Mouse (Mus musculus) heart, embryonic 12.5 days (tissue): ENCODE results near the gene 1700037H04Rik. TPM values are rescaled to one million over a fixed set of nuclear protein-coding genes. Genes with fewer than 3 reads are reported as not detected.

ENCODE experiments used
- ATAC-seq: fragments of 200-750 bp; cut with Nextera tagmentation; 2 replicates; pipeline ENCODE4 v1.8.0; 2017; ENCODE audit warnings: moderate TSS enrichment, moderate library complexity; ENCODE audit not compliant: insufficient number of reproducible peaks, low FRiP score
- H3K27ac ChIP-seq: fragments of 300-500 bp; sonication (generic); 2 replicates; pipeline ENCODE4 v1.5.1; 2016; ENCODE audit warnings: mild to moderate bottlenecking, moderate library complexity; ENCODE audit not compliant: poor library complexity, severe bottlenecking
- H3K27me3 ChIP-seq: fragments of 300-500 bp; sonication (generic); replicated peaks from 2 replicates; pipeline ENCODE4 v1.6.1; 2016; ENCODE audit warnings: mild to moderate bottlenecking, moderate library complexity
- H3K36me3 ChIP-seq: fragments of 300-500 bp; sonication (generic); 2 replicates; pipeline ENCODE4 v1.6.1; 2016; ENCODE audit warnings: mild to moderate bottlenecking, moderate library complexity
- H3K4me1 ChIP-seq: fragments of 300-500 bp; sonication (generic); replicated peaks from 2 replicates; pipeline ENCODE4 v1.6.1; 2016; ENCODE audit warnings: mild to moderate bottlenecking
- H3K4me2 ChIP-seq: fragments of 300-500 bp; sonication (generic); 2 replicates; pipeline ENCODE4 v1.6.1; 2016; ENCODE audit warnings: mild to moderate bottlenecking, moderate library complexity
- H3K4me3 ChIP-seq: fragments of 300-500 bp; sonication (generic); 2 replicates; pipeline ENCODE4 v1.5.1; 2016; ENCODE audit warnings: mild to moderate bottlenecking
- H3K9ac ChIP-seq: fragments of 300-500 bp; sonication (generic); 2 replicates; pipeline ENCODE4 v1.6.1; 2016; ENCODE audit warnings: mild to moderate bottlenecking, moderate library complexity
- H3K9me3 ChIP-seq: fragments of 300-500 bp; sonication (generic); replicated peaks from 2 replicates; pipeline ENCODE4 v1.6.1; 2016; ENCODE audit warnings: mild to moderate bottlenecking, moderate library complexity
- WGBS: fragments of 180-500 bp; shearing (Covaris S2); methylation state at CpG from one replicate; pipeline ENCODE4 v1.1.7; 2016; 5-methylcytosine and 5-hydroxymethylcytosine counted together
- polyA plus RNA-seq: library from polyadenylated mRNA; unstranded; fragments of >200 nt; fragmentation: Nextera tagmentation; extraction: Ambion mirVana; gene quantifications from 2 replicates; pipeline ENCODE4 v1.2.1, GENCODE M21; 2016

1700037H04Rik gene
- polyA plus RNA-seq, 1 experiment from 2014 or later: 69.2 TPM

DNA sequence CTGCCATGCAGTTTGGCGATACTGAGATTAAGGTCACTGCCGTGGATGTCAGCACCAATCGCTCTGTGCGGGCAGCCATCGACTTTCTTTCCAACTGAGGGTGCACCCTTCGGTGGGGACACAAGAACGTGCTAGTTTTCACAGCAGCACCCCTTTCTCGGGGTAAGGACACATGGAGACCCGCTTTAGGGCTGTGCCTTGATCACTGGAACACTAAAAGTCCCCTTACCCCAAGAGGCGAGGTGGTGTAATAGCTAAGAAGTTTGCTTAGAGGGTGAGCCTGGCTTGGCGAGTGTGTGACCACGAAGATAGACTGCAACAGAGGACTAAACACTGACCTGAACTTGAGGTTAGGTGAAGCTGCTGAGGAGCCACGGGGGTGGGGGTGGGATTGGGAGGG, 14.8 kb downstream of the 1700037H04Rik start:
- no peak overlapping the region for H3K27ac ChIP-seq

DNA sequence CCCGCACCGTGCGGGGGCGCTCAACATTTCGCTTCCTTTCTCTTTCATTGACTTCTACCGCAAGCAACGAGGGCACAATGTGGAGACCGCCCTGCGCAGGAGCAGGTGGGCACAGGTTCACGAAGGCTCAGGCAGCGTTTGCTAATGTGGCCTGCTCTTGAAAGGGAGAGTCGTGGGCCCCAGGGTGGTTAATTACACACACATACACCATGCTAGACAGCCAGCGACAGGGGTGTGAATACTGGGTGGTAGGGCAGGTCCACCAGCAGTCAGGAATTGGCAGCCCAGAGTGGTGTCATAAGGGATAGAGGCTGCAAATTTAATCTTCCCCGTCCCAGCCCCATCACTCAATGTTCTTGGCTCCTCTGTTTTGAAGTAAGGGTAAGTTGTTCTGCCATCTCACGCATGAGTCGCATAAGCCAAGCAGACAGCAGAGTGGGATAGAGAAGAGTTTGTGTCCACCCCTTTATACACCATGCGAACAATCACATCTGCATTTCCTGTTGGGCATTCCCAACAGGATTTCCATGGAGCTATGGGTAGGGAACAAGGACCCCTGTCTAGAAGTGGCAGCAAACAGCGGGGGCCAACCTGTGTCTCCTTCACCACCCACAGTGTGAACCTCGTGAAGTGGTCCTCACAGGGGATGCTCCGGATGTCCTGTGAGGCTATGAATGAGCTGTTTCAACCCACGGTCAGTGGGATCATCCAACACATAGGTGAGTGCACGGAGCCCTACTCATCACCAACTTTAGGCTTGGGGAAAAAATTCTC, 16.7 kb downstream of the 1700037H04Rik start:
- Histone ChIP-seq H3K9ac (no peak overlapping the region), H3K9me3 (no peaks in the 10 kb centered on the region), H3K27ac (no peak overlapping the region), H3K27me3 (no peaks in the 10 kb centered on the region), H3K4me2 (peak overlapping the region; percentile 29; the same call in 1 of the 2 replicates), H3K4me3 (no peak overlapping the region), H3K4me1 (peaks cover 36% of the 10 kb centered on the region), H3K36me3 (peaks cover 68% of the 10 kb centered on the region)
- WGBS: 71% methylated on average over 22 of the region's 22 CpGs
- ATAC-seq: no peak

More for the DNA sequence above, 14.8 kb downstream of the 1700037H04Rik start:
- no peak overlapping the region for H3K4me3 ChIP-seq
- H3K36me3 ChIP-seq: peaks cover 77% of the 10 kb centered on the region
- peaks cover 32% of the 10 kb centered on the region for H3K4me1 ChIP-seq
- 0 out of 2 replicates have a peak overlapping the region, but pooled peaks have one; percentile 11 for H3K9ac ChIP-seq
- no peak for ATAC-seq
- WGBS: 48% methylated on average over 13 of the region's 13 CpGs
- no peaks in the 10 kb centered on the region for H3K27me3 ChIP-seq
- no peaks in the 10 kb centered on the region for H3K9me3 ChIP-seq
- no peak overlapping the region for H3K4me2 ChIP-seq

DNA sequence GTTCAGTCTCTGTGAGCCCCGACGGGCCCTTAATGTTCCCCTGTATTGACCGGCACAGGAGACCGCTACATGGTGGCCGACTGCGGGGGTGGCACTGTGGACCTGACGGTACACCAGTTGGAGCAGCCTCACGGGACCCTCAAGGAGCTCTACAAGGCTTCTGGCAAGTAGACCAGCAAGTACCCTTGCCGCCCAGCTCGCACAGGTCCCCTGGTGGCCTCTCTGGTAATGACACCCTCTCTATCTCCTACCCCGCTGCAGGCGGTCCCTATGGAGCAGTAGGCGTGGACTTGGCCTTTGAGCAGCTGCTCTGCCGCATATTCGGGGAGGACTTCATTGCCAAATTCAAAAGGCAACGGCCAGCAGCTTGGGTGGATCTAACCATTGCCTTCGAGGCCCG, 17.3 kb downstream of the 1700037H04Rik start:
- peak; percentile 44; the same call in 1 of the 2 replicates for ATAC-seq
- H3K27me3 ChIP-seq: no peaks in the 10 kb centered on the region
- H3K9ac ChIP-seq: no peak overlapping the region
- H3K4me2 ChIP-seq: peak overlapping the region; percentile 29; the same call in 1 of the 2 replicates
- no peak overlapping the region for H3K27ac ChIP-seq
- H3K36me3 ChIP-seq: peaks cover 65% of the 10 kb centered on the region
- peaks cover 33% of the 10 kb centered on the region for H3K4me1 ChIP-seq
- WGBS: 26% methylated on average over 18 of the region's 18 CpGs
- no peaks in the 10 kb centered on the region for H3K9me3 ChIP-seq
- H3K4me3 ChIP-seq: no peak overlapping the region

DNA sequence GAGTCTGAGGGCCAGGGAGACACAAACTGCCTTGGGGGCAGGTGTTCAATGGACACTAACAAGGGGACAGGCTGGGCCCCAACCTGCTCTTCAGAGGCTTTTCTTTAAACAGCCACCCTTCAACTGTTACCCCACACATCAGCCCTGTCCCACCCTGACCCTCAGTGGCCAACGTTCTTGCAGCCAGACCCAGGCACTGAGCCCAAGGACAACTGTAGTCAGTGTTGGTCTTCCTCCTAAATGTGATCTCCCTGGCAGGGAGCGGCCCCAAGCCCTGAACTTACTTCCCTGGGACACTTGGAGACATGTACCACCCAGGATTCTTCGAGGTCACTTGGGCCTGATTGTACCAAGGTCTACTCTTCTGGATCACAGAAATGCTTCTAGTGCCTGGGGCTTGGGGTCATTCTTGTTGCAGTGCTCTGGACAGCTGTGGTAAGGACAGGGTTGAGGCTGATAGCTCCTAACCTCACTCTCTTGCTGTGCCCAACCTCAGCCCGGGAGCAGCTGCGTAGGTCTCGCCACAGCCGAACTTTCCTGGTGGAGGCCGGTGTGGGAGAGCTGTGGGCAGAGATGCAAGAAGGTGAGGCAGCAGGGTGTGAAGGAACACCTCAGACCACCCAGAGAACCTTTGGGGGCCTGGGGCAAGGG, 18.4 kb downstream of the 1700037H04Rik start:
- peaks cover 38% of the 10 kb centered on the region for H3K4me1 ChIP-seq
- peaks cover 56% of the 10 kb centered on the region for H3K36me3 ChIP-seq
- 86% methylated on average over 8 of the region's 8 CpGs for WGBS
- no peak overlapping the region for H3K4me2 ChIP-seq
- no peaks in the 10 kb centered on the region for H3K9me3 ChIP-seq
- no peaks in the 10 kb centered on the region for H3K27me3 ChIP-seq
- ATAC-seq: no peak
- no peak overlapping the region for H3K27ac ChIP-seq
- no peak overlapping the region for H3K4me3 ChIP-seq
- H3K9ac ChIP-seq: no peak overlapping the region

DNA sequence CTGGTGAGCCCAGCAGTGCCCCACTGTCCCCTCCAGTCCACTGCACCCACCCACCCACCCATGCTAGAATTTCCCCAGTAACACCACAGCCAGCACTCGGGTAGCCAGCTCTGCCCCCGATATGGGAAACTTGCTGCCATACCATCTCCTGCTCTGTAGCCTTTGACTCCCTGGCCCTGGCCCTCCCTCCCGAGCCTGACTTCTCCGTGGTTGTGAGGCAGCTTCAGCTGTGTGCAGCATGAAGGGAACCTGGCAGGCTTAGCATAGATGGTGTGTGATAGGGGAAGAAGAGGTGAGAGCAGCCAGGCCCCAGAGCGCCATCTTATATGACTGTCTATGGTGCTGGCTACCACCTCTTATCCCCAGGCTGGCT, 19.4 kb downstream of the 1700037H04Rik start:
- peak overlapping the region; percentile 67; the same call in 1 of the 2 replicates for H3K27ac ChIP-seq
- no peak for ATAC-seq
- peaks cover 48% of the 10 kb centered on the region for H3K36me3 ChIP-seq
- no peaks in the 10 kb centered on the region for H3K9me3 ChIP-seq
- 54% methylated on average over 5 of the region's 5 CpGs for WGBS
- no peak overlapping the region for H3K4me3 ChIP-seq
- H3K4me2 ChIP-seq: no peak overlapping the region
- no peak overlapping the region; the same call in 1 of the 2 replicates for H3K9ac ChIP-seq
- H3K4me1 ChIP-seq: peaks cover 41% of the 10 kb centered on the region
- H3K27me3 ChIP-seq: no peaks in the 10 kb centered on the region

DNA sequence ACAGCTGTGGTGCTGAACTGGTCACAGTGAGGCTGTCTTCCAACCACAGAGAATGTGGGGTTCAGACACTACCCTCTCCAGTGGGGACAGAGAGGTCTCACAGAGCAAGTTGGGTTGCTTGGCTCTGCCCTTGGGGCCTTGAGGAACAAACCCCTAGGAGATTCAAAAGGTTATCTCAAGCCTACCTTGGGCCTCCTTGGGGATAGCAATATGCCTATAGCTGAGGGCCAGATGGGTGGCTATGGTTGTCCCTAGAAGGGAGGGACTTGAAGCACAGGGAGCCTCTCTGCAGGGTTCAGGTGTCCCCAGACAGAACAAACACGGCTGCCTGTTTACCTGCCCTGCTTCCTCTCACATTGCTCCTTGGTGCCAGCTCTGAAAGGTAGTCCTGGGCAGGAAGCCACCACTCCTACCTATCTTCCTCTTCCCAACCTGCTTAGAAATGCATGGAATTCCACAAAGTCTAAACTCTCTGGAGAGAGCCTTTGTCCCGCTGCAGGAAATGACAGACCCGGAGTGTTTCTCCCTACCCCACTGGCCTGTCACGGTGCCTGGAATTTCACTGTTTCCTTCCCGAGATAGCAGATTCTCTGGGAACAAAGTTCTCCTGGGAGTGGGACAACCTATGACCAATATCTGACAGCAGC, 19.9 kb downstream of the 1700037H04Rik start:
- Histone ChIP-seq H3K36me3 (peaks cover 43% of the 10 kb centered on the region), H3K4me1 (peaks cover 41% of the 10 kb centered on the region), H3K27me3 (no peaks in the 10 kb centered on the region), H3K4me3 (no peak overlapping the region), H3K9ac (no peak overlapping the region; the same call in 1 of the 2 replicates), H3K4me2 (no peak overlapping the region), H3K27ac (peak overlapping the region; percentile 67), H3K9me3 (no peaks in the 10 kb centered on the region)
- ATAC-seq: 0 out of 2 replicates have a peak, but pooled peaks have one; percentile 2
- WGBS: 14% methylated on average over 5 of the region's 5 CpGs

DNA sequence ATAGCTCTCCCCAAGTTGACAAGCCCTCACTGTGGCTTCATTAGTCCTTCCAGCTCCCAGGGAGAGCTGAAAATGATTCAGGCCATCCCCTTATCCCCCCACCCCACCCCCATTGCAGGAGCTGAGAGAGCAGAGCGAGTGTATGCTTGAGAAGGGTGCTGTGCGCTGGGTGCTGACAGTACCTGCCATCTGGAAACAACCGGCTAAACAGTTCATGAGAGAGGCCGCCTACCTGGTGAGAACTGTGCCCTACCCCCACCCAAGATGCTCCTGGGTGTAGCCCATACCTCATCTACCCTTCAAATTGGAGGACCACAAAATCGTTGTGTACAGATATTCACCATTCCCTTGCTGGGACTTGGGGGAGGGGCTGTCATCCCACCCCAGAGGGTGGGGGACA, 20.6 kb downstream of the 1700037H04Rik start:
- 80% methylated on average over 5 of the region's 5 CpGs for WGBS
- Histone ChIP-seq H3K9me3 (no peaks in the 10 kb centered on the region), H3K27me3 (no peaks in the 10 kb centered on the region), H3K4me2 (no peak overlapping the region), H3K4me1 (peaks cover 43% of the 10 kb centered on the region), H3K9ac (no peak overlapping the region), H3K36me3 (peaks cover 36% of the 10 kb centered on the region), H3K27ac (no peak overlapping the region; the same call in 1 of the 2 replicates), H3K4me3 (no peak overlapping the region)
- no peak for ATAC-seq

DNA sequence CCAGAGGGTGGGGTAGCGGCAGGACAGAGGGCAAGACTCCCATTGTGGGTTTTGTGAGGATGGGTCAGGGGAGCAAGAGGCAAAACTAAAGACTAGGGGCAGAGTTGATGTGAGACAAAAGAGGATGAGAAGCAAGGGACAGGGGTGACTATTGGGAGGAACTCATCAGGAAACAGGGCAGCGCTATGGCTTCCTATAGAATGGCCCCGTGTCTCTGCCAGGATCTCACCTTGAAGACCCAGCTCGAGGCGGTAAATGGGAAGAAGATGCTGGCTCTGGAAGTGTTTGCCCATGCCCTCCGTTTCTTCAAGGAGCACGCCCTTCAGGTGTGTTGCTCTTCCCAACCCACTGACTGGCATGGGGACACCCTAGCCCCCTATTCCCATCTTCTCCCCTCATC, 21.1 kb downstream of the 1700037H04Rik start:
- Histone ChIP-seq H3K9me3 (no peaks in the 10 kb centered on the region), H3K9ac (no peak overlapping the region), H3K4me1 (peaks cover 48% of the 10 kb centered on the region), H3K4me2 (no peak overlapping the region), H3K27ac (no peak overlapping the region), H3K36me3 (peaks cover 33% of the 10 kb centered on the region), H3K4me3 (no peak overlapping the region), H3K27me3 (no peaks in the 10 kb centered on the region)
- 87% methylated on average over 7 of the region's 7 CpGs for WGBS
- no peak for ATAC-seq

DNA sequence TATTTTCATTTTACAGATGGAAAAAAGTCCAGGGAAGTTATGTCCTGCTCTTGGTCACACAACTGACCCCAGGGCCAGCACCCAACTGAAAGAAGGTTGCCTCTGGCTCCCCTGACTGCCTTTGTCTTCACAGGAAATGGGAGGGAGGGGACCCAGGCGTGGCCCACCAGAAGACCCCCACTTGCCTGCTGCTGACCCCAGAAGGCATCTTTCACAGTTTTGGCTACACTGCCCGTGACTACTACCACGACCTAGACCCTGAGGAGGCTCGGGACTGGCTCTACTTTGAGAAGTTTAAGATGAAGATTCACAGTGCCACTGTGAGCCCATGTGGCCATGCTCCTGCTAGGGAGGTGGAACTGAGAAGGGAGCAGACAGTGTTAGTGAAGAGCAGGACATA, 21.6 kb downstream of the 1700037H04Rik start:
- Histone ChIP-seq H3K4me1 (peaks cover 49% of the 10 kb centered on the region), H3K27me3 (no peaks in the 10 kb centered on the region), H3K4me2 (no peak overlapping the region), H3K9me3 (no peaks in the 10 kb centered on the region), H3K4me3 (no peak overlapping the region), H3K36me3 (peaks cover 28% of the 10 kb centered on the region), H3K9ac (no peak overlapping the region), H3K27ac (no peak overlapping the region)
- WGBS: 88% methylated on average over 4 of the region's 4 CpGs
- no peak for ATAC-seq

DNA sequence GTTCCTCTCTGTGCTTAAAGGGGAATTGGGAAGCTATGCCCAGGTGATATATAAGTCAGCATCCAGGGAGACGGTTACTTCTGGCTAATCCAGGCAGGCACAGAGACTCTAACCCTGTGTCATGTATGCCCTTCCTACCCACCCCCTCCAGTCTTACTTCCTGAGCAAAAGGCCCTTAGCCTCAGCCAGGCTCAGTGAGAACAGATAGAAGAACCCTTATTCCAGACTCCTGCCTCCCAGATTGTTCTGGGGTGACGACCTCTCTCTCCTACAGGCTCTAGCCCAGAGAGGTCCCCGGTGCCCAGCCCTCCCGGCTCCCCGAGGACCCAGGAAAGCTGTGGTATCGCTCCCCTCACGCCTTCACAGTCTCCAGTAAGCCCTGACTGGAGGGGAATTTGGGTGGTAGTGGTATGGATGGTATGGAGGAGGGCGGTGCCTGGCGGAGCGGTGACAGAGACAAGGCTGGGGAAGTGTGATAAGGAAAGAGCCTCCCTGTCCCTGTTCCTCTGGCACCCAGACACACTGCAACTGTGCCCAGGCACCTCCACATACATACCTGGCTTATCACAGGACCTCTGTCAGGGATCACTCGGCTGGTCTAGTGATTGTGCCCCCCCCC, 24.3 kb downstream of the 1700037H04Rik start:
- no peak overlapping the region for H3K4me3 ChIP-seq
- 0 out of 2 replicates have a peak overlapping the region, but pooled peaks have one; percentile 42 for H3K9ac ChIP-seq
- ATAC-seq: peak; percentile 94
- peaks cover 14% of the 10 kb centered on the region for H3K36me3 ChIP-seq
- peaks cover 55% of the 10 kb centered on the region for H3K4me1 ChIP-seq
- peak overlapping the region; percentile 30 for H3K4me2 ChIP-seq
- WGBS: 13% methylated on average over 11 of the region's 11 CpGs
- H3K27me3 ChIP-seq: no peaks in the 10 kb centered on the region
- H3K9me3 ChIP-seq: no peaks in the 10 kb centered on the region
- peak overlapping the region; percentile 79 for H3K27ac ChIP-seq
